Mouse (Mus musculus) gastrocnemius, adult 2 months (tissue): Measurements from ENCODE around the gene Ell3. TPM values are rescaled to one million over a fixed set of nuclear protein-coding genes. Genes with fewer than 3 reads are reported as not detected.
A peak's percentile ranks its signal among the peaks of the same experiment; 100 is the strongest.

Experiments
- DNase-seq: peaks from one replicate; pipeline ENCODE4 v3.0.0; 2022
- H3K27ac ChIP-seq: fragments of 200-600 bp; 2 replicates; pipeline ENCODE4 v1.8.1; 2022; ENCODE audit warnings: mild to moderate bottlenecking
- H3K4me3 ChIP-seq: fragments of 200-600 bp; 2 replicates; pipeline ENCODE4 v1.8.1; 2022; ENCODE audit warnings: mild to moderate bottlenecking, moderate library complexity
- CTCF ChIP-seq: fragments of 200-600 bp; IDR thresholded peaks from 2 replicates; pipeline ENCODE4 v1.8.1; 2022; ENCODE audit warnings: antibody characterized with exemption, mild to moderate bottlenecking, moderate library complexity
- intact Hi-C: fragments of 180-260 bp; cut with DNase I; formaldehyde crosslinking; loops from one replicate; pipeline ENCODE4 v1.15.1; 2025
- microRNA-seq: library from miRNA; unstranded; fragments of <30 nt; microRNA quantifications from one replicate; pipeline ENCODE4 v1.2.0, GENCODE M21; 2021
- total RNA-seq, 2 experiments: library from RNA; stranded (reverse); gene quantifications; 2 replicates each; pipeline ENCODE4 v1.2.3; 2021

Gene Ell3
- total RNA-seq, 2 experiments from 2014 or later: not detected

DNA sequence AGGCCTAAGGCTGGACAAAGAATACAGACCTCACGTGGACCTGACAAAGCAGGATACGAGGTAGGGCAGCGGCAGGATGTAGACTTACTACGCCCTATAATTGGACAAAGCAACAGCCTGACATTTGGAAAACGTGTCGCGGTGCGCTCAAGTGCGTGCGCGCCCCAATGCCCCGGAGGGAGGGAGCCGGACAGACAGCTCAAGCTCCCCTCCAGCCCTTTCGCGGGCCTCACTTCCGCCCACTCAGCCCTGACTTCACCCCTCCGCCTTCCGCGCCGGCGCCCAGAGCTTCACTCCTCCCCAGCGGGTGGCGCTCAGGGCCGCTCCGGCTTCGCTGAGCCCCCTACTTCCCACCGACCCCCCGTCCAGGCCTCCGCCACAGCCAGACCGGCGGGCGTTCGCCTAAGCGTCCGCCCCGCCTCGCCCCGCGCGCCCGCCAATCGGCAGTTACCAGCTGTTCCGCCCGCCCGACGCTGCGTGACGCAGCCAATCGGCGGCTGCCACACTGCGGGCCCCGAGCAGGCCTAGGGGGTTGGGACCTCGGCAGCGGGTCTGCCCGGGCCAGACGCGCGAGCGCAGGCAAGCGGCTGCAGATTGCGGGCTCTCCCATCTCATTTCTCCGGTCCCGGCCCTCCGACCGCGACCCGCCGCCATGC, 30.6 kb downstream of the Ell3 start, which contains the start of the genes Pdia3 and Catsper2:
Gene Pdia3, plus strand, starts transcription at position 389 of the 656 bp plus-strand sequence.
Gene Catsper2, minus strand, starts transcription at position 406 of the 656 bp plus-strand sequence.
- peak; percentile 57 for TF ChIP-seq CTCF
- intact Hi-C loops: loop anchor here (5.0 kb wide), 1 partner anchor 69 kb away; no protein-coding TSS in a partner anchor
- peak within 1 kb of the TSS; percentile 86 for H3K4me3 ChIP-seq
- DNase-seq: peak; percentile 99
- H3K27ac ChIP-seq: peak within 1 kb of the TSS; percentile 100

DNA sequence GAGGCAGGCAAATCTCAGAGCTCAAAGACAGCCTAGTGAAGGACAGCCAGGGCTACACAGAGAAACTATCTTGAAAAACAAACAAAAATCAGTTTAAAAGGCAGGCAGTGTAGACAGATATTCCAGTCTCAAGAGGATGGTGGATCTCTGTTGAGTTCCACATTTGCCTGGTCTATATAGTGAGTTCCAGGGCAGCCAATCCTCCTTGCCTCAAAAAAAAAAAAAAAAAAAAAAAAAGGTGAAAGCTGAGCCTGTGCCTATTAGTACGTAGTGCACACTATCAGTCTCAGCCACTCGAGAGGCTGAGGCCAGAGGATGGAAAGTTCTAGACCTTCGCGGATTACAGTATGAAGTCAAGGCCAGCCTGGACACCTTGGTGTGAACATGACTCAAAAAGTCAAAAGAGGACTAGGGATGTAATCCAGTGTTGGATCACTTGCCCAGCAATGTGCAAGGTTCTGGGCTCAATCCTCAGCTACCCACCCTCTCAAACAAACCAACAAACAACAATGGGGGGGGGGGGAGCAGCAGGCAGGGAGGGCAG, 31.2 kb downstream of the Ell3 start:
- intact Hi-C loops: loop anchor here (5.0 kb wide), 1 partner anchor 69 kb away; no protein-coding TSS in a partner anchor
- TF ChIP-seq CTCF: no peak
- Histone ChIP-seq H3K4me3 (peak overlapping the region; percentile 86), H3K27ac (peak overlapping the region; percentile 100)
- DNase-seq: peak; percentile 20

GRCm38 (mm10) chr2:121408160-121408559, 35.9 kb downstream of the Ell3 start:
- TF ChIP-seq CTCF: peak; percentile 67
- Histone ChIP-seq H3K27ac (no peak overlapping the region), H3K4me3 (no peak overlapping the region)
- DNase-seq: peak; percentile 40
- intact Hi-C loops: no loop called here

GRCm38 (mm10) chr2:121403296-121403695, 40.8 kb downstream of the Ell3 start:
- no peak for DNase-seq
- TF ChIP-seq CTCF: no peak
- no peak overlapping the region for H3K4me3 ChIP-seq
- intact Hi-C loops: no loop called here
- no peak overlapping the region for H3K27ac ChIP-seq

DNA sequence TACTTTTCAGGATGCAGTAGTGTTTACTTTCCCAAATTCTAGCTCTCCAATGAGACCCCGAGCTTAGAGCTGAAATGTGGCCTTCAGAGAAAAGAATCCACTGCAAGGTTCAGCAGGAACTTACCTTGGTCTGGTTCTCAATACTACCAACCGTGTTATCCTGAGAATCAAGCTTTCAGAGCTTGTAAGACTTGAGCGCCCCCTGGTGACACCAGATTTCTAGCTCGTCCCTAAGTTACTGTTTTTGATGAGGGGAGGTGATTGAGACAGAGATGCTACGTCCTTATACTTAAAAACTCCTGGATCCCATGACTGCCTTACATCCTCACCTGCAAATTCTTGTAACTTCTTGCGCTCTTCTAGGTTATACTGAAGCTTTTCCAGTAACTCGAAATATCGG, 47.5 kb downstream of the Ell3 start:
- DNase-seq: peak; percentile 82
- Histone ChIP-seq H3K27ac (no peak overlapping the region), H3K4me3 (no peak overlapping the region)
- intact Hi-C loops: no loop called here
- TF ChIP-seq CTCF: peak; percentile 83

Small RNAs within 50 kb of the gene (microRNA-seq; reads per million reads assigned to microRNA genes)
- gene Gm22953: not detected

Other genes starting within 250 kb of the Ell3 start
- 10 to 100 TPM; 15.9 to 16.0 TPM for gene Trp53bp1, start 172.9 kb downstream of the Ell3 start, total RNA-seq
- 10 to 100 TPM in 1 of 2 experiments, 1 to 10 TPM in 1; 9.1 to 16.5 TPM for gene Map1a, start 154.7 kb downstream of the Ell3 start, total RNA-seq
- 100 to 1,000 TPM in 1 of 2 experiments, 10 to 100 TPM in 1; 70.6 to 144 TPM for gene Ppip5k1, start 88.9 kb downstream of the Ell3 start, total RNA-seq
- not detected for gene Ckmt1, start 86.6 kb downstream of the Ell3 start, total RNA-seq
- gene Strc, start 57.1 kb downstream of the Ell3 start, total RNA-seq: under 1 TPM in 1 of 2 experiments, not detected in 1; 0.18 TPM
- gene Pdia3, start 30.5 kb downstream of the Ell3 start, total RNA-seq: 10 to 100 TPM; 34.1 to 46.9 TPM
- gene Catsper2, start 30.5 kb downstream of the Ell3 start, total RNA-seq: 1 to 10 TPM; 1.6 to 2.8 TPM
- 100 to 1,000 TPM; 286 to 358 TPM for gene Serf2, start 4.9 kb upstream of the Ell3 start, total RNA-seq
- 10 to 100 TPM; 21.0 to 21.7 TPM for gene Hypk, start 9.0 kb upstream of the Ell3 start, total RNA-seq
- gene Serinc4, start 12.5 kb upstream of the Ell3 start, total RNA-seq: not detected
- gene Mfap1b, start 29.8 kb upstream of the Ell3 start, total RNA-seq: 10 to 100 TPM; 24.2 to 27.6 TPM
- gene Mfap1a, start 62.4 kb upstream of the Ell3 start, total RNA-seq: 10 to 100 TPM; 17.3 to 21.6 TPM
- gene Wdr76, start 62.4 kb upstream of the Ell3 start, total RNA-seq: 1 to 10 TPM; 1.7 to 2.4 TPM